28 mouse cellular contexts compared by ENCODE assay signal in the genomic region with DNA sequence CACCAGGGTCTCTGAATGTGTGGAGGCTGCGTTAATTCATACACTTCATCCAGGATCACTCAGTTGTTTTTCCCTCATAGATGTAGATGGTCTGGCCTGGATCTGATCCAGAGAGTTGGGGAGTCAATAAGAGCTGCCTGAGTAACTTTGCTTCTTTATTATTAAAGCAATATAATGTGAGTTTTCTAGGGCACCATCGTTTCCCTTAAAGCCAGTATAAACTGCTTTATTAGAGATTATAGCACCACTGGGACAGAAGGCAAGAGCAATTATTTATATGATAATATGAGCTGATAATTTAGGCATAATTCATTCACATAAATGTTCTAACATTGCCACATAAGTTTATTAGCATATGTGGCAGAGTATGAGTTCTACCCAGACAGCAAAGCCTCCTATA. TPM values are rescaled to one million over a fixed set of nuclear protein-coding genes. Genes with fewer than 3 reads are reported as not detected.
DNase-seq lines count a peak whose midpoint lies in the region; ATAC-seq and TF ChIP-seq lines count a peak whose summit lies in the region.
"Had no signal": no experiment of that assay in that cellular context is flagged by ENCODE, and none has a peak within 500 bp of the region (broad histone marks: within the 10 kb centered on the region; RNA-seq: fewer than 3 reads in every experiment).

No protein-coding gene starts in this region.

- no peak overlapping the region for H3K9ac ChIP-seq in midbrain, embryonic 11.5 days (ENCODE audit: low read length)
- H3K9ac ChIP-seq in neural tube, embryonic 13.5 days, result no peak overlapping the region
- H3K9ac ChIP-seq in neural tube, embryonic 14.5 days (replicated peaks; ENCODE audit: low read depth, low read length), result no peak overlapping the region
- H3K9ac ChIP-seq: embryonic facial prominence, embryonic 13.5 days; embryonic facial prominence, embryonic 15.5 days; forebrain, embryonic 12.5 days had no signal

- H3K27me3 ChIP-seq in midbrain, embryonic 11.5 days (ENCODE audit: control insufficient read depth, insufficient read depth, low read length), result no peaks in the 10 kb centered on the region
- H3K27me3 ChIP-seq in midbrain, embryonic 10.5 days (ENCODE audit: low read depth, poor library complexity, severe bottlenecking), result no peaks in the 10 kb centered on the region
- H3K27me3 ChIP-seq in neural tube, embryonic 13.5 days, result no peaks in the 10 kb centered on the region
- H3K27me3 ChIP-seq in neural tube, embryonic 14.5 days (ENCODE audit: control insufficient read depth, insufficient read depth, low read length), result no peaks in the 10 kb centered on the region
- H3K27me3 ChIP-seq: embryonic facial prominence, embryonic 13.5 days; embryonic facial prominence, embryonic 15.5 days; forebrain, embryonic 12.5 days had no signal

- intact Hi-C loops in gastrocnemius, adult 2 months (cut with DNase I), result no loop called here

- no peak overlapping the region for H3K4me3 ChIP-seq in midbrain, embryonic 11.5 days (ENCODE audit: low read depth, low read length)
- H3K4me3 ChIP-seq in midbrain, embryonic 10.5 days, result no peak overlapping the region
- peak overlapping the region; percentile 15; the same call in 1 of the 2 replicates for H3K4me3 ChIP-seq in neural tube, embryonic 13.5 days
- no peak overlapping the region for H3K4me3 ChIP-seq in neural tube, embryonic 14.5 days (ENCODE audit: low read depth, low read length)
- no peak overlapping the region for H3K4me3 ChIP-seq in gastrocnemius, adult 2 months
- H3K4me3 ChIP-seq: embryonic facial prominence, embryonic 13.5 days; embryonic facial prominence, embryonic 15.5 days; erythroblast, embryonic 14.5 days; forebrain, embryonic 10.5 days; forebrain, embryonic 12.5 days had no signal

- H3K4me2 ChIP-seq in midbrain, embryonic 11.5 days, result no peak overlapping the region
- H3K4me2 ChIP-seq in neural tube, embryonic 13.5 days, result no peak overlapping the region
- H3K4me2 ChIP-seq in neural tube, embryonic 14.5 days (ENCODE audit: low read depth, low read length), result no peak overlapping the region
- H3K4me2 ChIP-seq: embryonic facial prominence, embryonic 15.5 days; forebrain, embryonic 12.5 days had no signal

- ATAC-seq in midbrain, embryonic 11.5 days (ENCODE audit: low FRiP score), result no peak
- ATAC-seq in neural tube, embryonic 13.5 days (ENCODE audit: low read depth), result peak; percentile 60; the same call in 1 of the 2 replicates
- peak; percentile 39; the same call in 1 of the 2 replicates for ATAC-seq in neural tube, embryonic 14.5 days (ENCODE audit: low read depth)
- ATAC-seq: activated CD4-positive, CD25-positive, alpha-beta regulatory T cell, adult 4 months; forebrain, embryonic 14.5 days; forebrain, embryonic 16.5 days; Patski had no signal

- no peaks in the 10 kb centered on the region for H3K4me1 ChIP-seq in midbrain, embryonic 11.5 days (ENCODE audit: control insufficient read depth, insufficient read depth, low read length)
- H3K4me1 ChIP-seq in midbrain, embryonic 10.5 days, result peaks cover 11% of the 10 kb centered on the region; the same call in 1 of the 2 replicates
- peaks cover 8% of the 10 kb centered on the region; the same call in 1 of the 2 replicates for H3K4me1 ChIP-seq in neural tube, embryonic 13.5 days (replicated peaks)
- H3K4me1 ChIP-seq in neural tube, embryonic 14.5 days (ENCODE audit: control insufficient read depth, insufficient read depth, low read length), result no peaks in the 10 kb centered on the region
- H3K4me1 ChIP-seq: embryonic facial prominence, embryonic 15.5 days had no signal

- 83% methylated on average over 2 of the region's 2 CpGs for WGBS in midbrain, embryonic 11.5 days
- 92% methylated on average over 2 of the region's 2 CpGs for WGBS in midbrain, embryonic 10.5 days
- 58% methylated on average over 2 of the region's 2 CpGs for WGBS in neural tube, embryonic 13.5 days
- WGBS in neural tube, embryonic 14.5 days, result 51% methylated on average over 2 of the region's 2 CpGs

- DNase-seq in midbrain, embryonic 11.5 days (ENCODE audit: low spot score, missing footprints), result peak; percentile 61
- no peak for DNase-seq in midbrain, embryonic 10.5 days (ENCODE audit: low spot score)
- DNase-seq in neural tube, embryonic 10.5 days (ENCODE audit: extremely low spot score, low spot score), result no peak
- no peak for DNase-seq in gastrocnemius, adult 2 months
- DNase-seq in adrenal gland, postnatal 25 days, result no peak
- DNase-seq: adrenal gland, adult 8-10 months; adrenal gland, postnatal 14 days; cerebellum, adult 11 months; cerebellum, adult 18-20 months; cerebellum, adult 8-10 months; cerebellum, adult 9-11 months; cerebellum, postnatal 14 days; cerebellum, postnatal 36 days; embryo, embryonic 11 days had no signal

- H3K36me3 ChIP-seq in midbrain, embryonic 11.5 days (ENCODE audit: control insufficient read depth, insufficient read depth, low read length), result no peaks in the 10 kb centered on the region
- H3K36me3 ChIP-seq in midbrain, embryonic 10.5 days, result no peaks in the 10 kb centered on the region
- H3K36me3 ChIP-seq in neural tube, embryonic 13.5 days, result no peaks in the 10 kb centered on the region
- H3K36me3 ChIP-seq in neural tube, embryonic 14.5 days (ENCODE audit: control insufficient read depth, insufficient read depth, low read length), result no peaks in the 10 kb centered on the region
- H3K36me3 ChIP-seq: embryonic facial prominence, embryonic 13.5 days; embryonic facial prominence, embryonic 15.5 days; forebrain, embryonic 10.5 days; forebrain, embryonic 12.5 days; G1E had no signal

- no peaks in the 10 kb centered on the region for H3K9me3 ChIP-seq in midbrain, embryonic 11.5 days (ENCODE audit: control insufficient read depth, low read length)
- H3K9me3 ChIP-seq in midbrain, embryonic 10.5 days (replicated peaks), result no peaks in the 10 kb centered on the region
- H3K9me3 ChIP-seq in neural tube, embryonic 13.5 days, result no peaks in the 10 kb centered on the region
- H3K9me3 ChIP-seq in neural tube, embryonic 14.5 days (ENCODE audit: control insufficient read depth, low read length), result no peaks in the 10 kb centered on the region
- H3K9me3 ChIP-seq: embryonic facial prominence, embryonic 13.5 days; embryonic facial prominence, embryonic 15.5 days; forebrain, embryonic 10.5 days; forebrain, embryonic 12.5 days; G1E had no signal

- TF ChIP-seq CTCF in gastrocnemius, adult 2 months (IDR thresholded peaks at IDR 0.05), result no peak

- H3K27ac ChIP-seq in midbrain, embryonic 11.5 days (ENCODE audit: low read depth, low read length), result no peak overlapping the region
- H3K27ac ChIP-seq in midbrain, embryonic 10.5 days (replicated peaks), result no peak overlapping the region
- peak overlapping the region; percentile 57 for H3K27ac ChIP-seq in neural tube, embryonic 13.5 days (replicated peaks)
- H3K27ac ChIP-seq in neural tube, embryonic 14.5 days (ENCODE audit: low read depth, low read length), result peak overlapping the region; percentile 45; the same call in 1 of the 2 replicates
- H3K27ac ChIP-seq in gastrocnemius, adult 2 months, result no peak overlapping the region
- H3K27ac ChIP-seq: embryonic facial prominence, embryonic 13.5 days; embryonic facial prominence, embryonic 15.5 days; forebrain, embryonic 10.5 days; forebrain, embryonic 12.5 days had no signal

RNA-seq across cellular contexts. Expression of a gene that starts 52.7 kb away (rescaled TPM):
- polyA plus RNA-seq in midbrain, embryonic 11.5 days (2014; fragmentation: Nextera tagmentation; extraction: Ambion mirVana), result 2.1 and 2.5 TPM in 2 replicates
- 1.8 and 1.9 TPM in 2 replicates for polyA plus RNA-seq in midbrain, embryonic 10.5 days (2016; fragmentation: Nextera tagmentation; extraction: Ambion mirVana)
- polyA plus RNA-seq in neural tube, embryonic 13.5 days (2015; fragmentation: Nextera tagmentation; extraction: Ambion mirVana), result 22.8 and 30.0 TPM in 2 replicates
- 20.0 and 24.4 TPM in 2 replicates for polyA plus RNA-seq in neural tube, embryonic 14.5 days (2014; fragmentation: Nextera tagmentation; extraction: Ambion mirVana)
- total RNA-seq in gastrocnemius, adult 2 months (2021), result under 1 TPM in 1 of 2 experiments, not detected in 1; 0.11 TPM
- total RNA-seq in adrenal gland, postnatal 25 days (2021), result 6.1 and 9.7 TPM in 2 replicates
- total RNA-seq: common myeloid progenitor, adult 5-6 weeks had no signal
- polyA plus RNA-seq: C2C12; erythroblast, embryonic 14.5 days; G1E; Patski had no signal

Comparison
In these comparisons a context has a peak if more than half of its experiments do, and no peak if none do; other contexts are left out.
1. H3K27ac ChIP-seq: peak in neural tube, embryonic 13.5 days (single experiment) and neural tube, embryonic 14.5 days (single experiment); none in midbrain, embryonic 11.5 days (single experiment), midbrain, embryonic 10.5 days (single experiment) and gastrocnemius, adult 2 months (single experiment).